Mouse (Mus musculus) hindbrain, embryonic 15.5 days (tissue): ENCODE measurements around the gene Eaf2. TPM values are rescaled to one million over a fixed set of nuclear protein-coding genes. Genes with fewer than 3 reads are reported as not detected.

Experiments used
- ATAC-seq: fragments of 200-750 bp; cut with Nextera tagmentation; 2 replicates; pipeline ENCODE4 v1.8.0; 2017; ENCODE audit warnings: low read depth, moderate number of reproducible peaks, moderate TSS enrichment; ENCODE audit not compliant: low FRiP score
- H3K27ac ChIP-seq: fragments of 300-500 bp; sonication (generic); replicated peaks from 2 replicates; pipeline ENCODE4 v1.5.1; 2015; ENCODE audit warnings: mild to moderate bottlenecking, inconsistent platforms
- H3K27me3 ChIP-seq: fragments of 300-500 bp; sonication (generic); 2 replicates; pipeline ENCODE4 v1.6.1; 2015; ENCODE audit warnings: control low read depth, inconsistent platforms
- H3K36me3 ChIP-seq: fragments of 300-500 bp; sonication (generic); 2 replicates; pipeline ENCODE4 v1.6.1; 2015; ENCODE audit warnings: control low read depth, inconsistent platforms
- H3K4me1 ChIP-seq: fragments of 300-500 bp; sonication (generic); replicated peaks from 2 replicates; pipeline ENCODE4 v1.6.1; 2015; ENCODE audit warnings: control low read depth, inconsistent platforms
- H3K4me2 ChIP-seq: fragments of 300-500 bp; sonication (generic); 2 replicates; pipeline ENCODE4 v1.6.1; 2015; ENCODE audit warnings: moderate library complexity, mild to moderate bottlenecking, inconsistent platforms
- H3K4me3 ChIP-seq: fragments of 300-500 bp; sonication (generic); 2 replicates; pipeline ENCODE4 v1.5.1; 2015; ENCODE audit warnings: mild to moderate bottlenecking, inconsistent platforms
- H3K9ac ChIP-seq: fragments of 300-500 bp; sonication (generic); 2 replicates; pipeline ENCODE4 v1.6.1; 2015; ENCODE audit warnings: inconsistent platforms
- H3K9me3 ChIP-seq: fragments of 300-500 bp; sonication (generic); 2 replicates; pipeline ENCODE4 v1.6.1; 2016; ENCODE audit warnings: control low read depth, inconsistent platforms
- WGBS: fragments of 180-500 bp; shearing (Covaris S2); methylation state at CpG from one replicate; pipeline ENCODE4 v1.1.7; 2015; 5-methylcytosine and 5-hydroxymethylcytosine counted together
- polyA plus RNA-seq: library from polyadenylated mRNA; unstranded; fragments of >200 nt; fragmentation: Nextera tagmentation; extraction: Ambion mirVana; gene quantifications from 2 replicates; pipeline ENCODE4 v1.2.1, GENCODE M21; 2015

The Eaf2 gene
- polyA plus RNA-seq, 1 experiment from 2014 or later: 0.54 TPM

GRCm38 (mm10) chr16:36828820-36829219 is 46.0 kb downstream of the Eaf2 start:
- Histone ChIP-seq H3K4me3 (peak overlapping the region; percentile 55), H3K4me1 (peaks cover 16% of the 10 kb centered on the region), H3K36me3 (no peaks in the 10 kb centered on the region), H3K27ac (no peak overlapping the region), H3K27me3 (0 out of 2 replicates have a peak, but pooled peaks cover 4% of the 10 kb centered on the region), H3K9me3 (no peaks in the 10 kb centered on the region), H3K9ac (peak overlapping the region; percentile 64), H3K4me2 (peak overlapping the region; percentile 83)
- 2% methylated on average over 11 of the region's 11 CpGs for WGBS
- 0 out of 2 replicates have a peak, but pooled peaks have one; percentile 31 for ATAC-seq

GRCm38 (mm10) chr16:36828054-36828786 is 46.6 kb downstream of the Eaf2 start, which contains the start of gene Iqcb1:
Gene Iqcb1, plus strand, starts transcription at chr16:36828385.
- peak within 1 kb of the TSS; percentile 64 for H3K9ac ChIP-seq
- ATAC-seq: peak; percentile 99
- under 1% methylated on average over 64 of the region's 64 CpGs for WGBS

GRCm38 (mm10) chr16:36827611-36828053 is 47.2 kb downstream of the Eaf2 start:
- no peak overlapping the region for H3K27ac ChIP-seq
- peak overlapping the region; percentile 55 for H3K4me3 ChIP-seq
- no peaks in the 10 kb centered on the region for H3K9me3 ChIP-seq
- peak overlapping the region; percentile 36 for H3K9ac ChIP-seq
- peaks cover 16% of the 10 kb centered on the region for H3K4me1 ChIP-seq
- H3K27me3 ChIP-seq: 0 out of 2 replicates have a peak, but pooled peaks cover 4% of the 10 kb centered on the region
- WGBS: 4% methylated on average over 11 of the region's 11 CpGs
- peak overlapping the region; percentile 83 for H3K4me2 ChIP-seq
- ATAC-seq: no peak
- no peaks in the 10 kb centered on the region for H3K36me3 ChIP-seq

More at GRCm38 (mm10) chr16:36828054-36828786, 46.6 kb downstream of the Eaf2 start, which contains the start of gene Iqcb1:
- H3K27ac ChIP-seq: peak within 1 kb of the TSS; percentile 57
- peak within 1 kb of the TSS; percentile 83 for H3K4me2 ChIP-seq
- 0 out of 2 replicates have a peak, but pooled peaks cover 4% of the 10 kb centered on the region for H3K27me3 ChIP-seq
- H3K4me1 ChIP-seq: peaks cover 16% of the 10 kb centered on the region
- H3K36me3 ChIP-seq: no peaks in the 10 kb centered on the region
- no peaks in the 10 kb centered on the region for H3K9me3 ChIP-seq
- H3K4me3 ChIP-seq: peak within 1 kb of the TSS; percentile 55

GRCm38 (mm10) chr16:36821474-36821873 is 53.3 kb downstream of the Eaf2 start:
- no peak overlapping the region for H3K4me3 ChIP-seq
- no peaks in the 10 kb centered on the region for H3K4me1 ChIP-seq
- no peaks in the 10 kb centered on the region for H3K9me3 ChIP-seq
- H3K27ac ChIP-seq: no peak overlapping the region
- H3K27me3 ChIP-seq: no peaks in the 10 kb centered on the region
- 19% methylated on average over 3 of the region's 3 CpGs for WGBS
- no peak overlapping the region for H3K4me2 ChIP-seq
- no peak overlapping the region for H3K9ac ChIP-seq
- H3K36me3 ChIP-seq: no peaks in the 10 kb centered on the region
- no peak for ATAC-seq

GRCm38 (mm10) chr16:36820747-36821146 is 54.1 kb downstream of the Eaf2 start:
- Histone ChIP-seq H3K9ac (no peak overlapping the region), H3K4me2 (no peak overlapping the region), H3K4me3 (no peak overlapping the region), H3K27ac (no peak overlapping the region), H3K27me3 (no peaks in the 10 kb centered on the region), H3K9me3 (no peaks in the 10 kb centered on the region), H3K36me3 (no peaks in the 10 kb centered on the region), H3K4me1 (no peaks in the 10 kb centered on the region)
- ATAC-seq: no peak
- 86% methylated on average over 3 of the region's 3 CpGs for WGBS

GRCm38 (mm10) chr16:36820016-36820415 is 54.8 kb downstream of the Eaf2 start:
- Histone ChIP-seq H3K4me2 (no peak overlapping the region), H3K4me1 (no peaks in the 10 kb centered on the region), H3K27ac (no peak overlapping the region), H3K36me3 (no peaks in the 10 kb centered on the region), H3K9ac (no peak overlapping the region), H3K27me3 (no peaks in the 10 kb centered on the region), H3K4me3 (no peak overlapping the region), H3K9me3 (no peaks in the 10 kb centered on the region)
- ATAC-seq: no peak
- 65% methylated on average over 6 of the region's 6 CpGs for WGBS

GRCm38 (mm10) chr16:36817321-36817926 is 57.4 kb downstream of the Eaf2 start:
- Histone ChIP-seq H3K4me2 (no peak overlapping the region), H3K27me3 (no peaks in the 10 kb centered on the region), H3K9me3 (no peaks in the 10 kb centered on the region), H3K4me1 (no peaks in the 10 kb centered on the region), H3K36me3 (no peaks in the 10 kb centered on the region), H3K27ac (no peak overlapping the region), H3K9ac (no peak overlapping the region), H3K4me3 (no peak overlapping the region)
- ATAC-seq: peak; percentile 97
- 18% methylated on average over 7 of the region's 7 CpGs for WGBS

- H3K27me3 ChIP-seq: no peaks in the 10 kb centered on the region
- ATAC-seq: no peak; the same call in 1 of the 2 replicates
Measured at GRCm38 (mm10) chr16:36816916-36817315, 57.9 kb downstream of the Eaf2 start.

GRCm38 (mm10) chr16:36813680-36814079 is 61.1 kb downstream of the Eaf2 start:
- 66% methylated on average over 3 of the region's 3 CpGs for WGBS
- Histone ChIP-seq H3K9me3 (no peaks in the 10 kb centered on the region), H3K4me3 (no peak overlapping the region), H3K27ac (no peak overlapping the region), H3K9ac (no peak overlapping the region), H3K4me1 (no peaks in the 10 kb centered on the region), H3K27me3 (no peaks in the 10 kb centered on the region), H3K4me2 (no peak overlapping the region), H3K36me3 (no peaks in the 10 kb centered on the region)
- no peak for ATAC-seq

More at GRCm38 (mm10) chr16:36816916-36817315, 57.9 kb downstream of the Eaf2 start:
- Histone ChIP-seq H3K27ac (no peak overlapping the region), H3K9me3 (no peaks in the 10 kb centered on the region), H3K4me1 (no peaks in the 10 kb centered on the region), H3K9ac (no peak overlapping the region), H3K36me3 (no peaks in the 10 kb centered on the region), H3K4me3 (no peak overlapping the region), H3K4me2 (no peak overlapping the region)

- H3K4me3 ChIP-seq: no peak overlapping the region
- H3K27ac ChIP-seq: no peak overlapping the region
- H3K9me3 ChIP-seq: no peaks in the 10 kb centered on the region
- no peaks in the 10 kb centered on the region for H3K4me1 ChIP-seq
- H3K4me2 ChIP-seq: no peak overlapping the region
- ATAC-seq: no peak
- H3K36me3 ChIP-seq: no peaks in the 10 kb centered on the region
- 93% methylated on average over 3 of the region's 3 CpGs for WGBS
- no peaks in the 10 kb centered on the region for H3K27me3 ChIP-seq
- no peak overlapping the region for H3K9ac ChIP-seq
Measured at GRCm38 (mm10) chr16:36808616-36809015, 66.2 kb downstream of the Eaf2 start.

GRCm38 (mm10) chr16:36802361-36802760 is 72.4 kb downstream of the Eaf2 start:
- no peak overlapping the region for H3K4me2 ChIP-seq
- no peaks in the 10 kb centered on the region for H3K27me3 ChIP-seq
- H3K9me3 ChIP-seq: no peaks in the 10 kb centered on the region
- no peaks in the 10 kb centered on the region for H3K36me3 ChIP-seq
- H3K4me3 ChIP-seq: no peak overlapping the region
- H3K27ac ChIP-seq: no peak overlapping the region
- no peak for ATAC-seq
- no peaks in the 10 kb centered on the region for H3K4me1 ChIP-seq
- WGBS: 91% methylated on average over 3 of the region's 3 CpGs
- H3K9ac ChIP-seq: no peak overlapping the region

GRCm38 (mm10) chr16:36798334-36798733 is 76.5 kb downstream of the Eaf2 start:
- Histone ChIP-seq H3K4me2 (no peak overlapping the region), H3K4me3 (no peak overlapping the region), H3K27ac (no peak overlapping the region), H3K27me3 (no peaks in the 10 kb centered on the region), H3K36me3 (no peaks in the 10 kb centered on the region), H3K9me3 (no peaks in the 10 kb centered on the region), H3K4me1 (no peaks in the 10 kb centered on the region), H3K9ac (no peak overlapping the region)
- 82% methylated on average over 2 of the region's 2 CpGs for WGBS
- no peak for ATAC-seq
